Mouse (Mus musculus): ENCODE data around the gene Nalcn. TPM values are rescaled to one million over a fixed set of nuclear protein-coding genes. Genes with fewer than 3 reads are reported as not detected.
"Not testable (repeated sequence)": the region's sequence is repeated elsewhere in the genome, so short reads cannot be mapped to it uniquely, and the experiment has no call there.

Nalcn gene
- 0.24 and 0.27 TPM in 2 replicates for polyA plus RNA-seq (2015; fragmentation: Nextera tagmentation; extraction: Ambion mirVana)

- H3K9me3 ChIP-seq (ENCODE audit: low read length), result 0 out of 2 replicates have a peak, but pooled peaks cover 2% of the 10 kb centered on the region
- H3K27ac ChIP-seq (ENCODE audit: low read length), result no peak within 1 kb of the TSS
- H3K36me3 ChIP-seq (ENCODE audit: insufficient read depth, low read length), result no peaks in the 10 kb centered on the region
- peaks cover 14% of the 10 kb centered on the region for H3K27me3 ChIP-seq (ENCODE audit: insufficient read depth, low read length)
- peak; percentile 87 for ATAC-seq (ENCODE audit: low FRiP score, low TSS enrichment)
- H3K9ac ChIP-seq (replicated peaks; ENCODE audit: low read length), result 0 out of 2 replicates have a peak within 1 kb of the TSS, but pooled peaks have one; percentile 3
- H3K4me1 ChIP-seq (ENCODE audit: insufficient read depth, low read length), result no peaks in the 10 kb centered on the region; the same call in 1 of the 2 replicates
- peak within 1 kb of the TSS; percentile 63 for H3K4me2 ChIP-seq (replicated peaks; ENCODE audit: low read depth, low read length)
- 1% methylated on average over 45 of the region's 47 CpGs for WGBS
- peak within 1 kb of the TSS; percentile 47 for H3K4me3 ChIP-seq (ENCODE audit: low read length)
Observed at GRCm38 (mm10) chr14:123626501-123627179, at the start of gene Nalcn. Nalcn (minus strand) TSS chr14:123627144.

- not testable (repeated sequence) for H3K4me3 ChIP-seq (ENCODE audit: low read length); H3K36me3 ChIP-seq (ENCODE audit: insufficient read depth, low read length); H3K9me3 ChIP-seq (ENCODE audit: low read length); H3K27me3 ChIP-seq (ENCODE audit: insufficient read depth, low read length); H3K9ac ChIP-seq (replicated peaks; ENCODE audit: low read length); H3K27ac ChIP-seq (ENCODE audit: low read length); ATAC-seq (ENCODE audit: low FRiP score, low TSS enrichment); H3K4me2 ChIP-seq (replicated peaks; ENCODE audit: low read depth, low read length); H3K4me1 ChIP-seq (ENCODE audit: insufficient read depth, low read length)
- 83% methylated on average over 21 of the region's 21 CpGs for WGBS
Observed at GRCm38 (mm10) chr14:123671076-123671475, 44.1 kb upstream of the Nalcn start.

- Histone ChIP-seq H3K27me3 (ENCODE audit: insufficient read depth, low read length) (no peaks in the 10 kb centered on the region), H3K4me3 (ENCODE audit: low read length) (no peak overlapping the region), H3K9me3 (ENCODE audit: low read length) (no peaks in the 10 kb centered on the region), H3K9ac (replicated peaks; ENCODE audit: low read length) (no peak overlapping the region), H3K27ac (ENCODE audit: low read length) (no peak overlapping the region), H3K36me3 (ENCODE audit: insufficient read depth, low read length) (no peaks in the 10 kb centered on the region), H3K4me1 (ENCODE audit: insufficient read depth, low read length) (peaks cover 5% of the 10 kb centered on the region; the same call in 1 of the 2 replicates), H3K4me2 (replicated peaks; ENCODE audit: low read depth, low read length) (no peak overlapping the region)
- ATAC-seq (ENCODE audit: low FRiP score, low TSS enrichment), result no peak
Observed at GRCm38 (mm10) chr14:123664451-123664850, 37.5 kb upstream of the Nalcn start.

GRCm38 (mm10) chr14:123663206-123663605 lies 36.3 kb upstream of the Nalcn start:
- no peak overlapping the region for H3K9ac ChIP-seq (replicated peaks; ENCODE audit: low read length)
- no peaks in the 10 kb centered on the region for H3K27me3 ChIP-seq (ENCODE audit: insufficient read depth, low read length)
- no peak overlapping the region for H3K4me2 ChIP-seq (replicated peaks; ENCODE audit: low read depth, low read length)
- no peak for ATAC-seq (ENCODE audit: low FRiP score, low TSS enrichment)
- H3K27ac ChIP-seq (ENCODE audit: low read length), result no peak overlapping the region
- H3K4me1 ChIP-seq (ENCODE audit: insufficient read depth, low read length), result peaks cover 5% of the 10 kb centered on the region; the same call in 1 of the 2 replicates
- H3K36me3 ChIP-seq (ENCODE audit: insufficient read depth, low read length), result no peaks in the 10 kb centered on the region
- H3K9me3 ChIP-seq (ENCODE audit: low read length), result no peaks in the 10 kb centered on the region
- H3K4me3 ChIP-seq (ENCODE audit: low read length), result no peak overlapping the region

- no peaks in the 10 kb centered on the region for H3K27me3 ChIP-seq (ENCODE audit: insufficient read depth, low read length)
- no peak overlapping the region for H3K4me2 ChIP-seq (replicated peaks; ENCODE audit: low read depth, low read length)
- H3K4me1 ChIP-seq (ENCODE audit: insufficient read depth, low read length), result peaks cover 5% of the 10 kb centered on the region; the same call in 1 of the 2 replicates
- no peak overlapping the region for H3K9ac ChIP-seq (replicated peaks; ENCODE audit: low read length)
- ATAC-seq (ENCODE audit: low FRiP score, low TSS enrichment), result no peak
- 43% methylated on average over 1 of the region's 1 CpGs for WGBS
- H3K27ac ChIP-seq (ENCODE audit: low read length), result no peak overlapping the region
- H3K4me3 ChIP-seq (ENCODE audit: low read length), result no peak overlapping the region
- H3K36me3 ChIP-seq (ENCODE audit: insufficient read depth, low read length), result no peaks in the 10 kb centered on the region
- no peaks in the 10 kb centered on the region for H3K9me3 ChIP-seq (ENCODE audit: low read length)
Observed at GRCm38 (mm10) chr14:123662386-123662785, 35.4 kb upstream of the Nalcn start.

- 19% methylated on average over 20 of the region's 20 CpGs for WGBS
- Histone ChIP-seq H3K27me3 (ENCODE audit: insufficient read depth, low read length) (no peaks in the 10 kb centered on the region), H3K4me2 (replicated peaks; ENCODE audit: low read depth, low read length) (no peak overlapping the region; the same call in 1 of the 2 replicates), H3K4me3 (ENCODE audit: low read length) (no peak overlapping the region), H3K4me1 (ENCODE audit: insufficient read depth, low read length) (peaks cover 5% of the 10 kb centered on the region; the same call in 1 of the 2 replicates), H3K9ac (replicated peaks; ENCODE audit: low read length) (no peak overlapping the region), H3K36me3 (ENCODE audit: insufficient read depth, low read length) (no peaks in the 10 kb centered on the region), H3K27ac (ENCODE audit: low read length) (no peak overlapping the region), H3K9me3 (ENCODE audit: low read length) (no peaks in the 10 kb centered on the region)
- ATAC-seq (ENCODE audit: low FRiP score, low TSS enrichment), result peak; percentile 82
Observed at GRCm38 (mm10) chr14:123661091-123661491, 34.1 kb upstream of the Nalcn start.

- peaks cover 5% of the 10 kb centered on the region; the same call in 1 of the 2 replicates for H3K4me1 ChIP-seq (ENCODE audit: insufficient read depth, low read length)
- H3K9ac ChIP-seq (replicated peaks; ENCODE audit: low read length), result no peak within 1 kb of the TSS
- H3K9me3 ChIP-seq (ENCODE audit: low read length), result no peaks in the 10 kb centered on the region
- WGBS, result 40% methylated on average over 7 of the region's 7 CpGs
- ATAC-seq (ENCODE audit: low FRiP score, low TSS enrichment), result no peak
- no peak within 1 kb of the TSS for H3K4me2 ChIP-seq (replicated peaks; ENCODE audit: low read depth, low read length)
- H3K36me3 ChIP-seq (ENCODE audit: insufficient read depth, low read length), result no peaks in the 10 kb centered on the region
- no peaks in the 10 kb centered on the region for H3K27me3 ChIP-seq (ENCODE audit: insufficient read depth, low read length)
- H3K4me3 ChIP-seq (ENCODE audit: low read length), result no peak within 1 kb of the TSS
- no peak within 1 kb of the TSS for H3K27ac ChIP-seq (ENCODE audit: low read length)
Observed at GRCm38 (mm10) chr14:123659921-123660385, 33.0 kb upstream of the Nalcn start, which contains the start of gene Itgbl1. Itgbl1 (plus strand) TSS chr14:123659971.

GRCm38 (mm10) chr14:123627180-123627562 lies 227 bp upstream of the Nalcn start:
- peak overlapping the region; percentile 47 for H3K4me3 ChIP-seq (ENCODE audit: low read length)

GRCm38 (mm10) chr14:123622969-123623368 lies 4.0 kb downstream of the Nalcn start:
- H3K4me1 ChIP-seq (ENCODE audit: insufficient read depth, low read length), result no peaks in the 10 kb centered on the region; the same call in 1 of the 2 replicates
- no peak overlapping the region for H3K9ac ChIP-seq (replicated peaks; ENCODE audit: low read length)
- no peaks in the 10 kb centered on the region for H3K36me3 ChIP-seq (ENCODE audit: insufficient read depth, low read length)
- H3K27ac ChIP-seq (ENCODE audit: low read length), result no peak overlapping the region
- ATAC-seq (ENCODE audit: low FRiP score, low TSS enrichment), result no peak
- no peaks in the 10 kb centered on the region for H3K9me3 ChIP-seq (ENCODE audit: low read length)
- H3K4me2 ChIP-seq (replicated peaks; ENCODE audit: low read depth, low read length), result no peak overlapping the region
- WGBS, result 68% methylated on average over 1 of the region's 1 CpGs
- H3K27me3 ChIP-seq (ENCODE audit: insufficient read depth, low read length), result peaks cover 14% of the 10 kb centered on the region
- no peak overlapping the region for H3K4me3 ChIP-seq (ENCODE audit: low read length)

More at GRCm38 (mm10) chr14:123627180-123627562, 227 bp upstream of the Nalcn start:
- no peak overlapping the region for H3K27ac ChIP-seq (ENCODE audit: low read length)
- peak overlapping the region; percentile 63 for H3K4me2 ChIP-seq (replicated peaks; ENCODE audit: low read depth, low read length)
- ATAC-seq (ENCODE audit: low FRiP score, low TSS enrichment), result no peak; the same call in 1 of the 2 replicates
- H3K9ac ChIP-seq (replicated peaks; ENCODE audit: low read length), result no peak overlapping the region
- peaks cover 14% of the 10 kb centered on the region for H3K27me3 ChIP-seq (ENCODE audit: insufficient read depth, low read length)
- 0 out of 2 replicates have a peak, but pooled peaks cover 2% of the 10 kb centered on the region for H3K9me3 ChIP-seq (ENCODE audit: low read length)
- 47% methylated on average over 3 of the region's 3 CpGs for WGBS
- no peaks in the 10 kb centered on the region; the same call in 1 of the 2 replicates for H3K4me1 ChIP-seq (ENCODE audit: insufficient read depth, low read length)
- H3K36me3 ChIP-seq (ENCODE audit: insufficient read depth, low read length), result no peaks in the 10 kb centered on the region

GRCm38 (mm10) chr14:123595265-123595664 lies 31.7 kb downstream of the Nalcn start:
- 63% methylated on average over 3 of the region's 3 CpGs for WGBS
- no peaks in the 10 kb centered on the region for H3K9me3 ChIP-seq (ENCODE audit: low read length)
- no peak overlapping the region for H3K9ac ChIP-seq (replicated peaks; ENCODE audit: low read length)
- no peaks in the 10 kb centered on the region for H3K36me3 ChIP-seq (ENCODE audit: insufficient read depth, low read length)
- no peak overlapping the region for H3K4me3 ChIP-seq (ENCODE audit: low read length)
- H3K27ac ChIP-seq (ENCODE audit: low read length), result no peak overlapping the region
- no peaks in the 10 kb centered on the region for H3K27me3 ChIP-seq (ENCODE audit: insufficient read depth, low read length)
- no peak overlapping the region for H3K4me2 ChIP-seq (replicated peaks; ENCODE audit: low read depth, low read length)
- H3K4me1 ChIP-seq (ENCODE audit: insufficient read depth, low read length), result no peaks in the 10 kb centered on the region
- ATAC-seq (ENCODE audit: low FRiP score, low TSS enrichment), result no peak

Measured in kidney, embryonic 16.5 days (tissue).